Mouse (Mus musculus) CH12.LX (cell line): ENCODE data around the gene Anxa1. TPM values are rescaled to one million over a fixed set of nuclear protein-coding genes. Genes with fewer than 3 reads are reported as not detected.

ENCODE experiments used
- DNase-seq: peaks from one replicate; pipeline ENCODE4 v3.0.0-alpha.2; 2013; ENCODE audit errors: extremely low read depth
- H3K27ac ChIP-seq: 2 replicates; pipeline ENCODE4 v1.5.1; 2012; ENCODE audit warnings: low read depth, mild to moderate bottlenecking, control low read depth, moderate library complexity; ENCODE audit not compliant: insufficient read depth
- H3K27me3 ChIP-seq: replicated peaks from 2 replicates; pipeline ENCODE3; 2012; ENCODE audit warnings: inconsistent platforms
- H3K36me3 ChIP-seq, 2 experiments: replicated peaks in 1 of 2; 2 replicates each; pipeline versions ENCODE3 to v1.6.1; 2012; ENCODE audit warnings: inconsistent platforms in 1 of 2, low read length in 1 of 2, mild to moderate bottlenecking in 1 of 2, mixed read lengths in 1 of 2, moderate library complexity in 1 of 2; ENCODE audit not compliant: control insufficient read depth in 1 of 2, insufficient read depth in 1 of 2
- H3K4me1 ChIP-seq, 2 experiments: 2 replicates each; pipeline ENCODE4 v1.6.1; 2012; ENCODE audit warnings: inconsistent platforms in 1 of 2, moderate library complexity in 1 of 2; ENCODE audit not compliant: insufficient read depth in 2 of 2, control insufficient read depth in 1 of 2
- H3K4me2 ChIP-seq: 2 replicates; pipeline ENCODE4 v1.6.1; 2012; ENCODE audit warnings: low read depth, mild to moderate bottlenecking, control low read depth; ENCODE audit not compliant: poor library complexity, insufficient read depth, severe bottlenecking
- H3K4me3 ChIP-seq, 3 experiments: fragments of 150-350 bp in 1 of 3; sonication (generic) in 1 of 3; replicated peaks in 1 of 3; 2 replicates each; pipeline versions ENCODE3 to v1.5.1; 2011 to 2012; ENCODE audit warnings: low read depth in 2 of 3, low read length in 2 of 3, mild to moderate bottlenecking in 2 of 3, moderate library complexity in 2 of 3, control low read depth in 1 of 3, improper control_type of control experiment in 1 of 3, inconsistent platforms in 1 of 3, mixed read lengths in 1 of 3; ENCODE audit not compliant: poor library complexity in 1 of 3
- H3K79me2 ChIP-seq: replicated peaks from 2 replicates; pipeline ENCODE4 v1.6.1; 2012; ENCODE audit warnings: mild to moderate bottlenecking, moderate library complexity; ENCODE audit not compliant: control insufficient read depth, poor library complexity, insufficient read depth, severe bottlenecking; ENCODE audit errors: extremely low read depth
- H3K9ac ChIP-seq: 2 replicates; pipeline ENCODE4 v1.6.1; 2012; ENCODE audit warnings: low read depth, mild to moderate bottlenecking, control low read depth, moderate library complexity; ENCODE audit not compliant: insufficient read depth
- H3K9me3 ChIP-seq: replicated peaks from 2 replicates; pipeline ENCODE3; 2012; ENCODE audit warnings: low read length, inconsistent platforms, mixed read lengths
- BHLHE40 ChIP-seq: IDR thresholded peaks from 2 replicates; pipeline ENCODE4 v1.6.1; 2011; ENCODE audit warnings: mild to moderate bottlenecking, low read depth, low read length, improper control_type of control experiment
- CHD1 ChIP-seq: IDR thresholded peaks from 2 replicates; pipeline ENCODE4 v1.6.1; 2012; ENCODE audit warnings: low read depth, low read length, improper control_type of control experiment, inconsistent platforms
- CHD2 ChIP-seq: IDR thresholded peaks from 2 replicates; pipeline ENCODE4 v1.6.1; 2011; ENCODE audit warnings: low read length, improper control_type of control experiment
- CTCF ChIP-seq, 2 experiments: IDR thresholded peaks in 1 of 2; conservative IDR thresholded peaks in 1 of 2; 2 replicates each; pipeline ENCODE4 v1.5.1; 2011 to 2012; ENCODE audit warnings: low read depth in 2 of 2, low read length in 2 of 2, improper control_type of control experiment in 1 of 2, inconsistent platforms in 1 of 2, mild to moderate bottlenecking in 1 of 2, moderate library complexity in 1 of 2
- E2F4 ChIP-seq: IDR thresholded peaks from 2 replicates; pipeline ENCODE4 v1.6.1; 2011; ENCODE audit warnings: low read depth, low read length, improper control_type of control experiment; ENCODE audit not compliant: insufficient replicate concordance
- ELF1 ChIP-seq: IDR thresholded peaks from 2 replicates; pipeline ENCODE4 v1.6.1; 2014; ENCODE audit warnings: low read depth, mild to moderate bottlenecking, inconsistent platforms, low read length, improper control_type of control experiment
- EP300 ChIP-seq: IDR thresholded peaks from 2 replicates; pipeline ENCODE4 v1.6.1; 2011; ENCODE audit warnings: low read length, improper control_type of control experiment
- HCFC1 ChIP-seq: IDR thresholded peaks from 2 replicates; pipeline ENCODE4 v1.6.1; 2012; ENCODE audit warnings: low read depth, mild to moderate bottlenecking, inconsistent platforms, low read length, improper control_type of control experiment
- JUN ChIP-seq: IDR thresholded peaks from 2 replicates; pipeline ENCODE4 v1.6.1; 2011; ENCODE audit warnings: low read depth, mild to moderate bottlenecking, low read length, improper control_type of control experiment, moderate library complexity; ENCODE audit not compliant: insufficient read depth
- JUND ChIP-seq: conservative IDR thresholded peaks from 2 replicates; pipeline ENCODE4 v1.6.1; 2011; ENCODE audit warnings: low read depth, low read length, improper control_type of control experiment
- KAT2A ChIP-seq: IDR thresholded peaks from 2 replicates; pipeline ENCODE4 v1.6.1; 2012; ENCODE audit warnings: low read length, improper control_type of control experiment, inconsistent platforms; ENCODE audit not compliant: insufficient replicate concordance
- MAFK ChIP-seq: IDR thresholded peaks from 2 replicates; pipeline ENCODE4 v1.6.1; 2011; ENCODE audit warnings: low read length, improper control_type of control experiment; ENCODE audit not compliant: insufficient replicate concordance
- MAZ ChIP-seq: IDR thresholded peaks from 2 replicates; pipeline ENCODE4 v1.6.1; 2012; ENCODE audit warnings: low read depth, mild to moderate bottlenecking, inconsistent platforms, low read length, improper control_type of control experiment, moderate library complexity
- MEF2A ChIP-seq: IDR thresholded peaks from 2 replicates; pipeline ENCODE4 v1.6.1; 2014; ENCODE audit warnings: low read depth, mild to moderate bottlenecking, inconsistent platforms, low read length, improper control_type of control experiment, borderline replicate concordance
- MXI1 ChIP-seq: IDR thresholded peaks from 2 replicates; pipeline ENCODE4 v1.6.1; 2011; ENCODE audit warnings: mild to moderate bottlenecking, low read depth, low read length, improper control_type of control experiment
- MYC ChIP-seq: IDR thresholded peaks from 2 replicates; pipeline ENCODE4 v1.6.1; 2011; ENCODE audit warnings: low read depth, mild to moderate bottlenecking, improper control_type of control experiment, low read length
- NELFE ChIP-seq: IDR thresholded peaks from 2 replicates; pipeline ENCODE4 v1.6.1; 2011; ENCODE audit warnings: low read depth, low read length, improper control_type of control experiment
- NRF1 ChIP-seq: IDR thresholded peaks from 2 replicates; pipeline ENCODE4 v1.6.1; 2014; ENCODE audit warnings: low read depth, mild to moderate bottlenecking, inconsistent platforms, low read length, improper control_type of control experiment, moderate library complexity
- PAX5 ChIP-seq: IDR thresholded peaks from 2 replicates; pipeline ENCODE4 v1.6.1; 2012; ENCODE audit warnings: low read length, inconsistent platforms, mixed read lengths
- POLR2AphosphoS2 ChIP-seq: IDR thresholded peaks from 2 replicates; pipeline ENCODE4 v1.6.1; 2011; ENCODE audit warnings: low read depth, low read length, improper control_type of control experiment
- RAD21 ChIP-seq: IDR thresholded peaks from 2 replicates; pipeline ENCODE4 v1.6.1; 2011; ENCODE audit warnings: low read depth, mild to moderate bottlenecking, low read length, improper control_type of control experiment, moderate library complexity
- RCOR1 ChIP-seq: conservative IDR thresholded peaks from 2 replicates; pipeline ENCODE4 v1.6.1; 2012; ENCODE audit warnings: low read depth, mild to moderate bottlenecking, inconsistent platforms, low read length, improper control_type of control experiment
- SIN3A ChIP-seq: IDR thresholded peaks from 2 replicates; pipeline ENCODE4 v1.6.1; 2012; ENCODE audit warnings: low read length, improper control_type of control experiment, inconsistent platforms
- SMC3 ChIP-seq: IDR thresholded peaks from 2 replicates; pipeline ENCODE4 v1.6.1; 2011; ENCODE audit warnings: low read depth, low read length, improper control_type of control experiment
- TBP ChIP-seq: conservative IDR thresholded peaks from 2 replicates; pipeline ENCODE4 v1.6.1; 2011; ENCODE audit warnings: low read depth, low read length, improper control_type of control experiment
- TCF12 ChIP-seq: IDR thresholded peaks from 2 replicates; pipeline ENCODE4 v1.6.1; 2014; ENCODE audit warnings: low read depth, mild to moderate bottlenecking, inconsistent platforms, low read length, improper control_type of control experiment
- UBTF ChIP-seq: IDR thresholded peaks from 2 replicates; pipeline ENCODE4 v1.6.1; 2012; ENCODE audit warnings: low read depth, mild to moderate bottlenecking, inconsistent platforms, low read length, improper control_type of control experiment, moderate library complexity
- USF1 ChIP-seq: IDR thresholded peaks from 2 replicates; pipeline ENCODE4 v1.6.1; 2014; ENCODE audit warnings: low read depth, mild to moderate bottlenecking, inconsistent platforms, low read length, improper control_type of control experiment
- ZKSCAN1 ChIP-seq: IDR thresholded peaks from 2 replicates; pipeline ENCODE4 v1.6.1; 2012; ENCODE audit warnings: low read depth, inconsistent platforms, low read length, improper control_type of control experiment, borderline replicate concordance
- ZMIZ1 ChIP-seq: IDR thresholded peaks from 2 replicates; pipeline ENCODE4 v1.6.1; 2012; ENCODE audit warnings: low read depth, mild to moderate bottlenecking, inconsistent platforms, low read length, improper control_type of control experiment
- ZNF384 ChIP-seq: IDR thresholded peaks from 2 replicates; pipeline ENCODE4 v1.6.1; 2012; ENCODE audit warnings: low read depth, low read length, improper control_type of control experiment, inconsistent platforms
- dilution Hi-C: fragments of 300-500 bp; cut with MboI; formaldehyde crosslinking; loops from 2 replicates; pipeline ENCODE4 v1.14.3; 2020; ENCODE audit warnings: low sequenced_read_pairs; ENCODE audit not compliant: extremely low pct_unique_long_range_greater_than_20kb, extremely low pct_ligation_motif_present
- in situ Hi-C: fragments of 300-500 bp; cut with MboI; formaldehyde crosslinking; loops from 3 replicates; pipeline ENCODE4 v1.14.3; 2019; ENCODE audit warnings: low sequenced_read_pairs, low pct_ligation_motif_present, low pct_unique_long_range_greater_than_20kb, mixed read lengths
- polyA plus RNA-seq: library from polyadenylated mRNA; unstranded; fragments of >175 nt; gene quantifications from 2 replicates; pipeline ENCODE4 v1.2.1, GENCODE M21; 2012; ENCODE audit warnings: low read depth; ENCODE audit not compliant: insufficient read length
- total RNA-seq, 2 experiments: library from RNA; depleted of rRNA; stranded (reverse); fragments of 300-350 nt in 1 of 2; fragments of >200 nt in 1 of 2; gene quantifications; 2 replicates each; pipeline ENCODE4 v1.2.3; 2012 to 2014

Anxa1 gene
- total and polyA plus RNA-seq, 3 experiments = 3.9 to 24.9 (median 13.2) TPM

DNA sequence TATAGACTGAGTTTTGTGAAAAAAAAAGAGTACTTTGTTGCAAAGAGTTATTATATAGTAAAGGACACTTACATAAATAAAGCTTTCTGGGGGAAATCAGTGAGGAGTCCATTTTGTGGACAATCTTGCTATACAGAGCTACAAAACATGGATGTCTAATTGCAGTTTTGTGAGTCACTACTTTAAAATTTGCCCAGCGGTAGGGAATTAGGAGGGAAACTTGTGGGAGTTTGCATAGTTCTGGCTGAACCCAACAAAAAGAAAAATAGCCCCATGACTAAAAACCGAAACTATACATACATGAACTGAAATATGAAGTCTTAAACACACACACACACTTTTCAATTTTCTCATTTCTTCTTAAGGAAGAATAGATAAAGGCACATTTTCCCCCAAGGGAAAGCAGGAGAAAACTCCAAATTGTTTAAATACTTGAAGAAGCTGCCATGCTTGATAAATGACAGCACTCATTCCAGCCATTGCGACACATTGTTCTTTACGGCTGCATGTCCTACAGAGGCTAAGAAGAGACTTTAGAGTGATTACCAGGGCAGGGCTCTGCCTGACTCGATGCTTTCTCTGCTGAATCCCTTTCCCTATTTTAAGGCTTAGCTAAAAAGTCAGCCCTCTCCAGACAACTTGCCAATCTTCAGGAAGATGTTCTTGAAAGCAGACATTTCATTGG, 11.9 kb upstream of the Anxa1 start:
- no peaks in the 10 kb centered on the region for H3K27me3 ChIP-seq
- no peak overlapping the region for H3K9ac ChIP-seq
- H3K4me1 ChIP-seq = no peaks in the 10 kb centered on the region
- TF ChIP-seq CTCF (conservative IDR thresholded peaks at IDR 0.05 in 1 of 2, IDR thresholded peaks at IDR 0.05 in 1 of 2; ENCODE audit: low read depth in 2 of 2, low read length in 2 of 2) = no peak
- TF ChIP-seq HCFC1 = no peak
- no peak for TF ChIP-seq KAT2A
- TF ChIP-seq MYC = no peak
- no peak for TF ChIP-seq TCF12
- no peak for TF ChIP-seq PAX5
- TF ChIP-seq ZKSCAN1 = no peak
- TF ChIP-seq EP300 = no peak
- TF ChIP-seq ELF1 = no peak
- TF ChIP-seq BHLHE40 = no peak
- no peak for TF ChIP-seq JUN
- TF ChIP-seq E2F4 = no peak
- no peak for TF ChIP-seq CHD1
- TF ChIP-seq RAD21 = no peak
- no peak for TF ChIP-seq POLR2AphosphoS2
- TF ChIP-seq SIN3A = no peak
- TF ChIP-seq MEF2A = no peak
- TF ChIP-seq UBTF = no peak
- no peak for TF ChIP-seq MXI1
- dilution Hi-C loops (no loop called here), in situ Hi-C loops (no loop called here)
- H3K79me2 ChIP-seq = no peaks in the 10 kb centered on the region
- no peak for DNase-seq
- no peaks in the 10 kb centered on the region for H3K9me3 ChIP-seq
- H3K4me2 ChIP-seq = no peak overlapping the region
- H3K36me3 ChIP-seq = no peaks in the 10 kb centered on the region
- no peak overlapping the region for H3K27ac ChIP-seq
- H3K4me3 ChIP-seq = no peak overlapping the region

DNA sequence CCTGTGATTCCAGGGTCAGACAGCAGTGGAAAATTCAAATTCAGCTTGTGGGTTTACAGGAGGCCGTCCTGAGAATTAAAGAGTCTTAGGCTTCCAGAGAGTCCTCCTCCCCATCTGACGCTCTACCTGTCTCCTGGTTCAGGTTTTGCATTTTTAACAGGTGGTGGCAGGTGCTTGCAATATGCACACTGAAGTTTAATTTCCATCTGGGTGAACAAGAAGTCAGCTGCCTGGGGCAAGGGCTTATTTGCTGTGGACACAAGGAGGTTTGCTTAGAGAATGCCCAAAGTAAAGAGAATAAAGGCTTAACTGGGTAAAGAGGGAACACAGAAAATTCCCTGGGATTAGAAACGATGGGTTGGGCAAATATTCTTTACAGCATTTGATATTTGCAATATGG, 11.2 kb upstream of the Anxa1 start:
- in situ Hi-C loops = no loop called here
- TF ChIP-seq POLR2AphosphoS2 (no peak), CHD2 (no peak), MAZ (no peak), PAX5 (no peak), MXI1 (no peak), MAFK (no peak), HCFC1 (no peak), RAD21 (no peak), TBP (no peak), SIN3A (no peak), USF1 (no peak), NELFE (no peak), NRF1 (no peak), JUND (no peak), ZNF384 (no peak), SMC3 (no peak), CTCF (conservative IDR thresholded peaks at IDR 0.05 in 1 of 2, IDR thresholded peaks at IDR 0.05 in 1 of 2; ENCODE audit: low read depth in 2 of 2, low read length in 2 of 2) (no peak), RCOR1 (no peak), MYC (no peak), ZMIZ1 (no peak)
- H3K79me2 ChIP-seq = no peaks in the 10 kb centered on the region
- no peak overlapping the region for H3K4me3 ChIP-seq
- no peaks in the 10 kb centered on the region for H3K36me3 ChIP-seq
- no peak overlapping the region for H3K27ac ChIP-seq
- H3K27me3 ChIP-seq = no peaks in the 10 kb centered on the region
- no peak for DNase-seq
- dilution Hi-C loops = no loop called here
- H3K4me2 ChIP-seq = no peak overlapping the region
- H3K9me3 ChIP-seq = no peaks in the 10 kb centered on the region
- H3K4me1 ChIP-seq = peaks cover 0 to 4% of the 10 kb centered on the region in 2 experiments; a peak in 1 of 4 replicates
- no peak overlapping the region for H3K9ac ChIP-seq
